Mouse (Mus musculus): Measurements from ENCODE around the gene Cfdp1.
"Not testable (repeated sequence)": the region's sequence is repeated elsewhere in the genome, so short reads cannot be mapped to it uniquely, and the experiment has no call there.

Cfdp1 gene

DNA sequence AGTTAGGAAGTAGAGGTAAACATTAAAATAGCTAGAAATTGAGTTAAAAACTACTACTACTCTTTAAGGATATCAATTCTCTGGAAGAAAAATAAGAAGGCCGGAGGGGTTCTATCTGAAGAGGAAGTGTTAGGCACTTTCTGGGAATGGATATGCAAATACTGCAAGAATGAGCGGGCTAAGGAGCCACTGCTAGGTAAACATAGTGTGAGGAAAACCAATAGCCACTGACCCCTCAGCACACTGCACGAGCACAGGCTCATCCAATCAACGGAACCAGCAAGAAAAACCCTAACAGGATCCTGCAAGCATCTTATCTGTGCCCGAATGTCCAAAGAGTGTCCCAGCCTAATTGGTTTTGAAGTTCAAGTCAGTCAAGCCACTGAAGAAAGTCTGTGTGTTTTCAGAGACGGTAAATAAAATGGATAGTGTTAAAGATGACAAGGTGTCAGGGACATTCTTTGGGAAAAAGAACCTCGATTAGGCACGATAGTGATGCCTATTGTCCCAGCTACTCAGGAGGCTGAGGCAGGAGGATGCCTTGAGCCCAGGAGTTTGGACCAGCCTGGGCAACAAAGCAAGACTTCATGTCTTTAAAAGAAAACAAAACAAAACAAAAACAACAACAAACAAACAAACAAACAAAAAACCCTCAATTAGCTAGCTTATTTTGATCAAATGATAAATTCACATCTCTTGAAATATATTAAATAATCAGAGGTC lies 11.2 kb upstream of the Cfdp1 start:
- intact Hi-C loops (cut with DNase I): no loop called here

DNA sequence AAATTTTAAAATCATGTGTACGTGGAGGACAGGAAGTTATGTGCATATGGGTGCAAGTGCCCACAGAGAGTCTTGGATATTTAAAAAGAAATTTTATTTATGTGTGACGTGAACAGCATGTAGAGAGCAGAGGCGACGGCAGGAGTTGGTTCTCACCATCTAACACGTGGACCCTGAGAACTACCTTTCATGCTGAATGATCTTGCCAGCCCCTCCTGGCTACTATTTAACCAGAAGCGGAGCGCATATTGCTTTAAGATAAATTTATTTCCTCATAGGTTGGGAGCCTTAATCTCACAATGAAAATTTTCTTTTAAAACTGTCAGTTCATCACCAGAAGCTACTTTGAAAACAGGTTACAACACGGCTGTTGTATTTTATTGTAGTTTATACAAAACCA lies 10.6 kb upstream of the Cfdp1 start:
- intact Hi-C loops (cut with DNase I): no loop called here

DNA sequence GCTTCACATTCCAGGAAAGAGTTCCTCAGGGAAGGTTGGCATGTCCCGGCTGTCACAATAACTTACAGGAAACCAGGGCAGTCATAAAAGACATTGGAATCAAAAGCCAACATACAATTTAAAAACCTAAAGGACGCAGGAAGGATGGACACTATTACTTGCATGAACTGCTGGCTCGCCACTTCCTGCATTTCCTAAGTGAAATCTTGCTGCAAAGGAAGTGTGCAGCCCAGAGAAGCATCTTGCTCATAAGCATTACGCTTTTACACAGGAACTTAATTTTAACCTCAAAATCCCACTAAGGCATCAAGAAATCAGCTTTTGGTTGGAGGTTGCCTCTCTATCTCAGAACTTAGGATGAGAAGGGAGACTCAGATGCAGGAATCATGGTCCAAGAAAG lies 9.2 kb upstream of the Cfdp1 start:
- intact Hi-C loops (cut with DNase I): no loop called here

DNA sequence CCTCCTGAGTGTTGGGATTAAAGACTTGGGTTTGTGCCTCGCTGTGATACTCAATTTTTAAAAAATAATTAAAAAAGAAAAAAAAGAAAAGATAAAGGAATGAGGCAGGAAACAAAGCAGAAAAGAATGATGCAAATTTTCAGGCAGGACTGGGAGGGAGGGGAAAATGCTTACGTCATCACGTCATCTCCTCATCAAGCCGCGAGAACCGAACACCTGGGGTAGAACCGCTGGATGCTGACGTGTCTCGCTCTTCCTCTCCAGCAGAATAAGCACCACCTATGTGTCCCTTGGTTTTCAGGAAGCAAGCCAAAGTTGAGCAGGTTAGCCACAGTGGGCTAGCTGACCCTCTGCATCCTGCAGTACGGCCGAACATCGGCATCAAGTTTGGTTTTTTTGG lies 1.9 kb upstream of the Cfdp1 start:
- intact Hi-C loops (cut with DNase I): no loop called here

DNA sequence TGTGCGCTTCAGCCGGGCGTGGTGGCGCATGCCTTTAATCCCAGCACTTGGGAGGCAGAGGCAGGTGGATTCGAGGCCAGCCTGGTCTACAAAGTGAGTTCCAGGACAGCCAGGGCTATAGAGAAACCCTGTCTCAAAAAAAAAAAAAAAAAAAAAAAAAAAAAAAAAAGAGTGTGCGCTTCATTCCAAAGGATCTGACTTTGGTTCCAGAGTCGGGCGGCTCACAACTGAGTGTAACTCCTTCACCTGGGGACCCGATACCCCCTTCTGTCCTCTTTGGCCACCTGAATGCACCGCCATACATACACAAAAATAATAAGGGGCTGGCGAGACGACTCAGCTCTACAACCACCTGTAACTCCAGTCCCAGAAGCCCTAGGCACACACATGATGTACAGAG lies 872 bp downstream of the Cfdp1 start:
- intact Hi-C loops (cut with DNase I): not testable (repeated sequence)

DNA sequence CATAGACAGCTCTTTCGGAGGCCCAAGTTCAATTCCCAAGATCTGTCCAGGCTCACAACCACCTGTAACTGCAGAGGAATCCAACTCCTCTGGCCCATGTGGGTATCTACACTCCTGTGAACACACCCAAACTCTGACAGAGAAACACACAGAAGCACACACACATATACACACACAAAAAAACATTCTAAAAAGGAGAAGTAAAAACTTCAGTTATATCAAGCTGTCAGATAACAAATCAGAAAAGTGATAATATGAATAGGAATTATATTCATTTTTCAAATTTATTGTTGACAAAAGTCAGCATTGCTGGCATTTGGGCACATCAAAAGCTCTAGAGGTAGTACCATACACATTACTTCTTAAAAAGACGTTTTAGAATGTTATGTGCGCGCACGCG lies 7.3 kb downstream of the Cfdp1 start:
- intact Hi-C loops (cut with DNase I): no loop called here

DNA sequence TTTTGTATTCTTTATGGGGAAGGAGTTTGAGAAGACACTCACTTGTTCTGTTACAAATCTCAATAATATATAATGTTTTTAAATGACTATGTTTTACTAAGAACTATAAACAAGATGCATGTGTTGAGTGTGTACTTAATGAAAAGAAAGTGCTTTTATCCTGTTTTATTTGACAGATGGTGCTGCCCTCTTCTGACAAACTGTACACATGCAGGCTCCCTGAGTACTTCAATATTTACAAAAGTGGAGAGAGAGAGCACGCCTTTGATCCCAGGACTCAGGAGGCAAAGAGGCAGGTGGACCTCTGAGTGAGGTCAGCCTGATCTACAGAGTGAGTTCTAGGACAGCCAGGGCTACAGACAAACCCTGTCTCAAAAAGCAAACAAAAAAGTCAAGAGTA lies 18.6 kb downstream of the Cfdp1 start:
- intact Hi-C loops (cut with DNase I): no loop called here

DNA sequence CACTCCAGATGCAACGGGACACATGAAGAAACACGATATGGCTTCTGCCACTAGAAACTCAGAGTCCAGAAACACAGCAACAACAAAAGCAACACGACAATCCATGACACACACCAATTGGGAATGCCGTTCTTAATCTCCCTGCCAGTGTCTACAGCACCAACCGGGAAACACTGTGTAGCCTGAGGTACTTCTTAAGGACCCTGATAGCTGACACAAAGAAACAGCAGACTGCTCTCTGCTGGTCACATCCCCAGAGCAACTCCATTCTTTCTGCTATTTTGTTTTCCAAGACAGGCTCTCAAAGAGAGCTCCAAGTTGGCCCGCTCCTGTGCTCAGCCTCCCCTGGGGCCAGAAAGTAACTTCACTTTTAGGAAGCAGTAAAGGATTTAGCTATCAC lies 20.1 kb downstream of the Cfdp1 start:
- intact Hi-C loops (cut with DNase I): no loop called here

DNA sequence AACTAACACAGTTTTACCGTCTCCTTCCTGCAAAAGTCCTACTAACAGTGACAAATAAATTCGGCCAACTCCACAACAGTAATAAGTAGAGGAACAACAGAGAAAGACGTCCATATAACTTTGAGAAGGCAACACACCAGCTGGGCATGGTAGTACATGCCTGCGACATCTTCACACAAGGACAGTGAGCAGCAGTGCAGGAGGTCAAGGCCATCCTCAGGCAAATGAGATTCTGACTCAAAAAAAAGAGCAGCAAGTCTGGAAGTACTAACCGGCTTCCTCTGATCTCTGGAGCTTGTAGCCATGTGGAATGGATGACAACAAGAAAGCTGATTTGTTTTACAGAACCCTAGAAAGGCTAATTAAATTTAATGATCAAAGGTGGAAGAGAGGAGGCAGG lies 21.1 kb downstream of the Cfdp1 start:
- intact Hi-C loops (cut with DNase I): no loop called here

DNA sequence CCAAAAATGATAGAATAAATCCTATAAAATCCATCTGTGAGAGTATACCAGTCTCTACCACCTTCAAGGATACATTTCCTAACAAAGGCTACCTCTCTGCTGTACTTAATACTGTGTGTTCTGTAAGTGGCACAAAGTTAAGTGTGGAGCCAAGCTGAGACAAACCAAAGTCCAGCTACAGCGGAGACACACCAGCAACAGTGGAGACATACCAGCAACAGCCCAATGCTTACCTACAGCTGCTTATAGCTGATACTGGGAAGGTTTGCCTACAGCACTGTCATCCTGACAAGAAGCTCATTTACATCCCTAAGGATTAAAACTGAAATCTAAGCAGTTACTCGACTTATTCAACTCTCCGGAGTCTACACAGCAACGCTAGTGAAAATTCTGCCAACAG lies 22.1 kb downstream of the Cfdp1 start:
- intact Hi-C loops (cut with DNase I): no loop called here

DNA sequence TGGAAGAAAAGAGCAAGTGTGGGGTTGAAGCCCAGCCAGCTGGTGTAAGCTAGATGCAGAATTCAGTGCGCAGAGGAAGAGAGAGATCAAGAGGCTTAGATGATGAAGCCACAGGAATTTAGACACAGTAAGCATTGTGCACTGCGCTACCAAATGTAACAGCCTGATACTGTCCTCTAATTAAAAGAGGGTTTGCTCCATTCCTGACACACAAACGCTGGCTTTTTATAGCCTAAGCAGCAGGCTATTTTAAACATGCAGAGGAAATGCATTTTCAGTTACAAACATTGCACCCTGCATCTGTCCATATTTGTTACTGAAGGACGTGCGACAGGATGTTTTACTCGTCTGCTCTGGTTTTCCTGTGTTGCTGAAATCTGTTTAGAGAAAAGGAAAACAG lies 25.5 kb downstream of the Cfdp1 start:
- intact Hi-C loops (cut with DNase I): loop anchor here (5.0 kb wide), 1 partner anchor 116 kb away; no protein-coding TSS in a partner anchor

DNA sequence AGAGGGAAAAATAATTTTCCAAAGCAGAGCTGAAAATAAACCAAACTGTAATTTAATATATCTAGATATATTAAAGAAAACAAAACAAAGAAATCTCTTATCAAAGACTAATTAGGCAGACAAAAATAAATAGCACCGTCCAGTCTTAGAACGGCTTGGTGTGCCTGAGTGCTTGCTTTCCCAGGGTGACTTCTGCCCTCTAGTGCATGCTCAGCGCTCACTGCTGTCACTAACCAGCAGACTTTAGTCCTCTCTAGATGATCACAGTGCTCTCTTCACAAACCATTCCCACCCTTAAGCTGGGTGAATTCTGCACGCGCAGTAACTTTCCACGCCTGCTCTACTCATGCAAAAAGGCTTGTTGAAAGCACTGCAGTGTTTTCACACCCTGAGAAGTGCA lies 28.9 kb downstream of the Cfdp1 start:
- intact Hi-C loops (cut with DNase I): loop anchor here (5.0 kb wide), 1 partner anchor 113 kb away; no protein-coding TSS in a partner anchor

DNA sequence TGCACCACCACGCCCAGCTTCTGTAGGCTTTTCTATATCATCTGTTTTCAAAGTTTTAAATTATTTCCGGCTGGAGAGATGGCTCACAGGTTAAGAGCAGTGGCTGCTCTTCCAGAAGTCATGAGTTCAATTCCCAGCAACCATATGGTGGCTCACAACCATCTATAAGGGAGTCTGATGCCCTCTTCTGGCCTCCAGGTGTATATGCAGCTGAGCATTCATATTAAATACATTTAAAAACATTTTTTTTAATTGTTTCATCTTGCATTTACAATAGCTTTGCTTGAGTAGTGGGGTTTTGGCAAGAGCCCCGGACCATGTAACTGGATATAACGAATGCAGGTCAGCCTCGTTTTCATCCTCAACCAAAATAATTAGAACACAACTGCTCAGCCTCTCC lies 29.8 kb downstream of the Cfdp1 start:
- intact Hi-C loops (cut with DNase I): loop anchor here (1.0 kb wide), 1 partner anchor 146 kb away; no protein-coding TSS in a partner anchor

DNA sequence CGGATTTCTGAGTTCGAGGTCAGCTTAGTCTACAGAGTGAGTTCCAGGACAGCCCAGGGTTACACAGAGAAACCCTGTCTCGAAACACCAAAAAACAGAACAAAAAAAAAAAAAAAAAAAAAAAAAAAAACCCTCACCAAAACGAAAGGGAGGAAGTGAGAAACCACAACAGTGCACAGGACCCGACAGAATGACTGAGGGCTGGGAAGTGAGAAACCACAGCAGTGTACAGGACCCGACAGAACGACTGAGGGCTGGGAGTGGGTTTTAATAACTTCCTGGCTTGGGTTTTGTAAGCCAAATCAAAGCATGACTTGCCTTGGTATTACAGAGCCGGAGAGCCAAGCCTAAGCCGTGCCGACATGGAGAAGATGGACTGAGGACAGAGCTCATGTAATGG lies 32.9 kb downstream of the Cfdp1 start:
- intact Hi-C loops (cut with DNase I): no loop called here

DNA sequence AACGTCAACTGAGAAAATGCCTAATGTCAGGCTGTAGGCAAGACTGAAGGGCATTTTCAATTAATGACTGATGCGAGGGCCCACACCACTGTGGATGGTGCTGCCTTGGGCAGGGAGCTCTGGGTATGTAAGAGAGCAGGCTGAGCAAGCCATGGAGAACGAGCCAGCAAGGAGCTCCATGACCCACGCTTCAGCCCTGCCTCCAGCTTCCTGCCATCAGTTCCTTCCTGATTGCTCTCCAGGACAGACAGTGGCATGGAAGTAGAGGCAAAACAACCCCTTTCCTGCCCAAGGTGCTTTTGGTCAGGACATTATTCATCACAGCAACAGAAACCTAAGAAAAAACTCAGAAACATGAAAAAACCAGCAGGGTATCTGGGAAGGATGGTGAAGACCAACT lies 33.4 kb downstream of the Cfdp1 start:
- intact Hi-C loops (cut with DNase I): no loop called here

DNA sequence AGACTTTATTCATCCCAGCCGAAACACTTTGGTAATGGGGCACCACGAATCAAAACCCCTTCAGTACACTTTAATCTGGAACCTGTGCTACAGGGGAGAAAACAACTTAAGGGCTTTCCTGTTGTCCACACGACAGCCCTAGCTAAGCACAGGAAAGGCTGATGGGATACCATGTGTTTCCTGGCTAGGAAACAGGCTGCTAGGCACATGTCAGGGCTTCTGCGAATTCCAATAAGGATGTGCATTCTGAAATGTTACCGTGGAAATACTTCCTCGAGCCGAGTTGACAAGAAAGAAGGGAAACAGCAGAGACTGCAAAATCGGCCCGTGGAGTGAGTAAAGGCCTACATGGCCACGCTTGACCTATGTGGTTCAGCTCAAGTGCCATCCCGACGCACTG lies 34.1 kb downstream of the Cfdp1 start:
- intact Hi-C loops (cut with DNase I): no loop called here

DNA sequence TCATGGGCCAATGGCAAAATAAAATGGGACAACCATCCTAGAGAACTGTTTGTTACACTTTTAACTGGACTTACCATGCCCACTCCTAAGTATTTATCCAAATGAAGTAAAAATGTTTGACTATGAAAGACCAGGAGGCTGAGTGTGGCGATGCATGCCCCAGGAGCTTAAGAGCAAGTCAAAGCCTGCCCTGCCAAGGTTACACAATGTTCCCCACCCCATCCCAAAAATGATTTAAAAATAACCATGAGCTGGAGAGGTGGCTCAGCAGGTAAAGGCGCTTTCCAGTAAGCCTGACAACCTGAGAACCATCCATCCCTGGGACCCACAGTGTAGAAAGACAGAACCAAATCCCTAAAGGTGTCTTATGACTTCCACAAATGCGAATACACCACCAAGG lies 35.5 kb downstream of the Cfdp1 start:
- intact Hi-C loops (cut with DNase I): no loop called here

DNA sequence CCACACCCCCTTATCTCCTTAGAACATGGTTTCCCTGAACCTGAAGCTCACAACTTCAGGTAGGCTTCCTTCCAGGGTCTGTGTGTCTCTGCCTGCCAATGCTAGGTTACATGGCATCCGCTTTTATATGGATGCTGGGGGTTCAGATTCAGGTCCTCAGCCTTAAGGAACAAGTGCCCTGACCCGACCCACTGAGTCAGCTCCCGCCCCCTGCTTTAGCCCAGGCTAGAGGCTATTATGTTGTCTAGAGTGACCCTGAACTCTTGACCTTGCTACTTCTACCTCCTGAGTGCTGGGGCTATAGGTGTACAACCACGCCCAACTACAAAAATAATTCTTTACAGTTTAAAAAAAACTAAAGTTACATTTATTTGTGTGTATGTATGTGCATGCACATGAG lies 39.0 kb downstream of the Cfdp1 start:
- intact Hi-C loops (cut with DNase I): no loop called here

DNA sequence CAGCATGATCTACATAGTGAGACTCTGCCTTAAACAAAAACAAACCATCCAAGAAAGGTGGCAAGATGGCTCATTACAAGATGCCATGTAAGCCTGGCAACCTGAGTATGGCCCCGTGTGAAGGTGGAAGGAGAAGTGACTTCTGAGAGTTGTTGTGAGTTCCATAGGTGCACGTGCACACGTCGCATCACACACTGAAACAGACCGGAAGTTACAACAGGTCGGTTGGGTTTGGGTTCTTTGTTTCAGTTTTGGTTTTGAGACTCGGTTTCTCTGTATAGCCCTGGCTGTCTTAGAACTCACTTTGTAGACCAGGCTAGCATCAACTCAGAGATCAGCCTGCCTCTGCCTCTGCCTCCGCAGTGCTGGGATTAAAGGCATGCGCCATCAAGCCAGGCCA lies 40.3 kb downstream of the Cfdp1 start:
- intact Hi-C loops (cut with DNase I): no loop called here

DNA sequence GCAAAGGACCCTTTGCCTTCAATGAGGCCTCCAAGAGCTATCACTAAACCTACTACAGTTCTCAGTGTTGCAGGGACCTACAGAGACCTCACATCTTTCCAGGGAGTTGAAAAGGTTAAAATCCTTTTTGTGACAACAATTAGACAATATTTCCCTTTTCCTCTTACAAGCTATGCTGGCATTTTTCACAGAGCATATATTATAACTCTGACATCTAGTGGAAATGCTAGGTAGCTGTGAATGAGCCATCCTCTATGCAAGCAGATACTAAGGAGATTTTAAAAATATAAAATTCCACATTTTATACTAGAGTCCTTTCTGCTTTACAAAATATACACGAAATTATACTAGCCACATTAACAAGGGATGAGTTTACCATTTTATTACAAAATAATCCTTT lies 41.3 kb downstream of the Cfdp1 start:
- intact Hi-C loops (cut with DNase I): no loop called here

DNA sequence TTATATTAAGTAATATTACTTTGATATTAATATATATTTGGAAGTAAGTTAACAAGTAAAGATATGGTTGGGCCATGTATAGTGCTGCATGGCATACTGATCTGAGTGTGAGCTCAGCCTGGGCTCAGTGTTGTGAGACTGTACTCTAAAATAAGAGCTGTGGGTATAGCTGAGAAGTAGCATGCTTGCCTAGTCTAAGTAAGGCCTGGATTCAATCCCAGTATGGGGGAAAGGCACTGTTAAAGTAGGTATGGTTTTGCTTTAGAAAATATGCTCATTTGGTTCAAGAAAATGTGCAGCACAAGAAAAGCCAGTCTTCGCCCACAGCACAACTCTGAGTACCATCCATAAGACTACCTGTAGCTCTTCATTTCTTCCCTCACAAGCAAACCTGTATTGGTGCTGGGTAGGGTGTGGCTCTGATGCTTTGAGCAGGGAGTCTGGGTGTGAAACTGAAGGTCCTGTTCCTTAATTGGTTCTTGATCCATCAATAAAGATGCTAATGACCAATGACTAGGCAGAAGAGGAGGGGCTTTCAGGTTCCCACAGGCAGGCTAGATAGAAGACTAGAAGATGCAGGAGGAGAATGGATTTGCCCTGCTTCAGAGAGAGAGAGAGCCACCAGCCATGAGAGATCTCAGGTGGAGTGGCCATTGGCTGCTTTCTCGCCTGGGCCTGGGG lies 43.3 kb downstream of the Cfdp1 start:
- intact Hi-C loops (cut with DNase I): no loop called here

DNA sequence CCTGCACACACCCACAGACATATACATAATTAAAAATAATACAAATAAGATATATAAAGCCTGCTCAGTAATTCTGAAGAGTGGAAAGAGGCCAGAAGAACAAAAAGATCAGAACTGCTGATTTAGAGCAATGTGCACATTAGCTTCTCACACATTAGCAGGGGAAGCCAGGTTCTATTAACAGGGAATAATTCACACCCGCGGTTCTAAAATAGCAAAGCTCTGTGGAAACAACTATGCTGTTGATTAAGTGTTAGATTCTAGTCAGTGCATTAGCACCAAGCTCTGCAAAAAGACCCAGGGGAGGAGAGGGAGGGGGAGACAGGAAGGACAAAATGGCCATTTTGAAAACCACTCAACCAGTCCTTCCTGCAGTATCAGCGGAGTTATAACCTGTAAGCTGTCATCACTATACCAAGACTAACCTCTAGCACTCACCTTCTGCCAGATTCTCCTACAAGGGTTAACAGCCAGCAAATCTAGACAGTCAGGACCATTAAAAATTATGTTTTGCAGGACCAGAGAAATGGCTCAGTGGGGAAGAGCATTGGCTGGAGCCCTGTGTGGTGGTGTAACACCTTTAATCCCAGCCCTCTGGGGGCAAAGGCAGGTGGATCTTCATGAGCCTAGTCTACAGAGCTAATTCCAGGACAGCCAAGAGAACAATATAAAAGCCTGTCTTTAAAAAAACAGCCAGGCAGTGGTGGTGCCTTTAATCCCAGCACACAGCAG lies 45.0 kb downstream of the Cfdp1 start:
- intact Hi-C loops (cut with DNase I): no loop called here

DNA sequence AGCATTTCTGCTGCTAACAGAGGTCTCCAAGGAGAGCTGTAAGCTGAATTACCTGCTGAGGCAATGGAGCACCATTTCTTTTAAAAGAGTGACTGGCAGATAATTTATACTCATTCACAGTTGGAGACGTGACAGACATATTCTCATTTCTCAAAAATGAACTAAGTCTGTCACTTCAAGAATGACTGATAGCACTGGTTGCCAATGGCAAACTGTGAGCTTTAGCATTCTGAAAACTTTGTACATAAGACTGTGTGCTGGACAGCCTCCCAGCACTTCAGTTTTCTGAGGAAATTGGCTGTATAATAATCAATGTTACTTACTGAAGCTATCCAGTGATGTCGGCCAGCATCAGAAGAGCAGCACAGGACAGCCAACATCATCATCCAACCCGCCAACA lies 46.1 kb downstream of the Cfdp1 start:
- intact Hi-C loops (cut with DNase I): no loop called here
